Mouse (Mus musculus) forebrain, embryonic 11.5 days (tissue): ENCODE data around the gene Fry. TPM values are rescaled to one million over a fixed set of nuclear protein-coding genes. Genes with fewer than 3 reads are reported as not detected.

Experiments used
- ATAC-seq: fragments of 200-750 bp; cut with Nextera tagmentation; replicated peaks from 2 replicates; pipeline ENCODE4 v1.8.0; 2017; ENCODE audit warnings: moderate TSS enrichment; ENCODE audit not compliant: low FRiP score
- DNase-seq: peaks from one replicate; pipeline ENCODE4 v3.0.0-alpha.2; 2017; ENCODE audit warnings: low spot score
- H3K27ac ChIP-seq: fragments of 300-500 bp; sonication (generic); 2 replicates; pipeline ENCODE4 v1.5.1; 2014; ENCODE audit warnings: low read depth, low read length
- H3K27me3 ChIP-seq: fragments of 300-500 bp; sonication (generic); 2 replicates; pipeline ENCODE4 v1.6.1; 2014; ENCODE audit warnings: mild to moderate bottlenecking, low read length, mixed read lengths; ENCODE audit not compliant: control insufficient read depth, insufficient read depth
- H3K36me3 ChIP-seq: fragments of 300-500 bp; sonication (generic); 2 replicates; pipeline ENCODE4 v1.6.1; 2014; ENCODE audit warnings: mild to moderate bottlenecking, low read length, moderate library complexity, mixed read lengths; ENCODE audit not compliant: control insufficient read depth, insufficient read depth
- H3K4me1 ChIP-seq: fragments of 300-500 bp; sonication (generic); replicated peaks from 2 replicates; pipeline ENCODE4 v1.6.1; 2014; ENCODE audit warnings: low read length, mixed read lengths; ENCODE audit not compliant: control insufficient read depth, insufficient read depth
- H3K4me2 ChIP-seq: fragments of 300-500 bp; sonication (generic); 2 replicates; pipeline ENCODE4 v1.6.1; 2014; ENCODE audit warnings: low read depth, mild to moderate bottlenecking, low read length, moderate library complexity, mixed read lengths; ENCODE audit not compliant: severe bottlenecking
- H3K4me3 ChIP-seq: fragments of 300-500 bp; sonication (generic); 2 replicates; pipeline ENCODE4 v1.5.1; 2014; ENCODE audit warnings: low read depth, low read length
- H3K9ac ChIP-seq: fragments of 300-500 bp; sonication (generic); 2 replicates; pipeline ENCODE4 v1.6.1; 2014; ENCODE audit warnings: low read length
- H3K9me3 ChIP-seq: fragments of 300-500 bp; sonication (generic); 2 replicates; pipeline ENCODE4 v1.6.1; 2016; ENCODE audit warnings: low read length, mixed read lengths; ENCODE audit not compliant: control insufficient read depth
- WGBS: fragments of 180-500 bp; shearing (Covaris S2); extraction: QIAGEN DNeasy Blood & Tissue Kit; methylation state at CpG from one replicate; pipeline ENCODE4 v1.1.7; 2014; 5-methylcytosine and 5-hydroxymethylcytosine counted together
- polyA plus RNA-seq: library from polyadenylated mRNA; unstranded; fragments of >200 nt; fragmentation: Nextera tagmentation; extraction: Ambion mirVana; gene quantifications from 2 replicates; pipeline ENCODE4 v1.2.1, GENCODE M21; 2014

Gene Fry
- polyA plus RNA-seq, 1 experiment from 2014 or later = 8.4 TPM

- H3K9me3 ChIP-seq = no peaks in the 10 kb centered on the region
- DNase-seq (no peak), ATAC-seq (peak; percentile 61)
- H3K4me2 ChIP-seq = 0 out of 2 replicates have a peak overlapping the region, but pooled peaks have one; percentile 5
- H3K4me3 ChIP-seq = no peak overlapping the region
- H3K36me3 ChIP-seq = no peaks in the 10 kb centered on the region
- WGBS = 24% methylated on average over 13 of the region's 13 CpGs
- no peak overlapping the region for H3K27ac ChIP-seq
- no peaks in the 10 kb centered on the region for H3K27me3 ChIP-seq
- no peaks in the 10 kb centered on the region for H3K4me1 ChIP-seq
- no peak overlapping the region for H3K9ac ChIP-seq
Observed at GRCm38 (mm10) chr5:150402832-150403447, 284.5 kb downstream of the Fry start.

- no peak overlapping the region for H3K4me2 ChIP-seq
- H3K9me3 ChIP-seq = no peaks in the 10 kb centered on the region
- DNase-seq (no peak), ATAC-seq (no peak)
- no peak overlapping the region for H3K27ac ChIP-seq
- WGBS = 83% methylated on average over 8 of the region's 8 CpGs
- no peak overlapping the region for H3K9ac ChIP-seq
- no peaks in the 10 kb centered on the region for H3K4me1 ChIP-seq
- no peak overlapping the region for H3K4me3 ChIP-seq
- no peaks in the 10 kb centered on the region for H3K27me3 ChIP-seq
- no peaks in the 10 kb centered on the region for H3K36me3 ChIP-seq
Observed at GRCm38 (mm10) chr5:150404867-150405266, 286.4 kb downstream of the Fry start.

GRCm38 (mm10) chr5:150408979-150409378 lies 290.5 kb downstream of the Fry start:
- Histone ChIP-seq H3K9me3 (no peaks in the 10 kb centered on the region), H3K4me1 (no peaks in the 10 kb centered on the region), H3K27ac (no peak overlapping the region), H3K4me2 (no peak overlapping the region), H3K9ac (no peak overlapping the region), H3K4me3 (no peak overlapping the region), H3K27me3 (no peaks in the 10 kb centered on the region), H3K36me3 (no peaks in the 10 kb centered on the region)
- DNase-seq (no peak), ATAC-seq (no peak)
- WGBS = 83% methylated on average over 8 of the region's 8 CpGs

GRCm38 (mm10) chr5:150409451-150410045 lies 291.1 kb downstream of the Fry start:
- Histone ChIP-seq H3K4me1 (no peaks in the 10 kb centered on the region), H3K4me2 (no peak overlapping the region), H3K27me3 (no peaks in the 10 kb centered on the region), H3K36me3 (no peaks in the 10 kb centered on the region), H3K9ac (no peak overlapping the region), H3K4me3 (no peak overlapping the region), H3K27ac (no peak overlapping the region), H3K9me3 (no peaks in the 10 kb centered on the region)
- no peak for ATAC-seq
- DNase-seq = no peak
- 70% methylated on average over 15 of the region's 15 CpGs for WGBS

DNA sequence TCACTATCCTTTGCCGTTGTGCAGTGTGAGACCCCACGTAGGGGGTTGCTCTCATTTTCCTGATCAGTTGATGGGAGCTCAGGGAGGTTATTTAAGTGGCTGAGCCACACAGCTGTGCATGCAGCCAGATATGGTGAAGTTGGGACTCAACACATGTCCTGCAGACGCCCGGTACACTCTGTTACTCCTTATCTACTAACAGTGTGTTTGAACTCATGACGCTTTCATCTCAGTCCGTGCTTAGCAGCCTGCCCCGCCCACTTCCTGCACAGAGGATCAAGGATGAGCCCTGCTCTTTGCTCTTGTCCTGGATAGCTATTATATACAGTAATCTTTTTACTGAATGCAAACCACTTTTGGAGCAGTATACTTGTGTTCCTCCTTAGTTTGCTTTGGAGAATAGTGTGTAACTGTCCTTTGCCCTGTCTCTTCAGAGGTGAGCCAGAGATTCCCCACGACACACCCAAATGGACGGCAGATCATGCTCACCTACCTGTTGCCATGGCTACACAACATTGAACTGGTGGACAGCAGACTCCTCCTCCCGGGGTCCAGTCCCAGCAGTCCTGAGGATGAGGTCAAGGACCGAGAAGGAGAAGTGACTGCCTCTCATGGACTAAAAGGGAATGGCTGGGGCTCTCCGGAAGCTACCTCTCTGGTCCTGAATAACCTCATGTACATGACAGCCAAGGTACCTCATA lies 294.5 kb downstream of the Fry start:
- Histone ChIP-seq H3K27me3 (no peaks in the 10 kb centered on the region), H3K36me3 (no peaks in the 10 kb centered on the region), H3K9ac (no peak overlapping the region), H3K4me2 (no peak overlapping the region), H3K27ac (no peak overlapping the region), H3K9me3 (no peaks in the 10 kb centered on the region), H3K4me3 (no peak overlapping the region), H3K4me1 (no peaks in the 10 kb centered on the region)
- ATAC-seq = no peak
- DNase-seq = no peak
- WGBS = 85% methylated on average over 12 of the region's 12 CpGs

DNA sequence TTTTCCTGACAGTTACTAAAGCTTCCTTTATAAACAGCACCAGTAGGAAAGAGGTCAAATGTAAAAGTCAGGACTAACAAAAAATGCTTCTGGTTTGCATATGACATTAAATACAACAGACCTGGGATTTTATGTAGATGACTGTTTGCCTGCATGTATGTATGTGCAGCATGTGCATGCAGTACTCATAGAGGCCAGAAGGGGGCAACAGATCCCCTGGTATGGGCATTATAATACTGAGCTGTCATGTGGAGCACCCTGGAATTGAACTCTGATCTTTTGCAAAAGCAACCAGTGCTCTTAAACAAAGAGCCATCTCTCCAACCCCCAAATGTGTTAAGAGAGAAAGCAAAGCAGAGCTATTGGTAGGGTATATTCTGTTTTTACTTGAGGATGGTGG lies 296.4 kb downstream of the Fry start:
- Histone ChIP-seq H3K27ac (no peak overlapping the region), H3K9ac (no peak overlapping the region), H3K9me3 (no peaks in the 10 kb centered on the region), H3K4me1 (no peaks in the 10 kb centered on the region), H3K4me3 (no peak overlapping the region), H3K27me3 (no peaks in the 10 kb centered on the region), H3K36me3 (no peaks in the 10 kb centered on the region), H3K4me2 (no peak overlapping the region)
- no peak for ATAC-seq
- DNase-seq = no peak

DNA sequence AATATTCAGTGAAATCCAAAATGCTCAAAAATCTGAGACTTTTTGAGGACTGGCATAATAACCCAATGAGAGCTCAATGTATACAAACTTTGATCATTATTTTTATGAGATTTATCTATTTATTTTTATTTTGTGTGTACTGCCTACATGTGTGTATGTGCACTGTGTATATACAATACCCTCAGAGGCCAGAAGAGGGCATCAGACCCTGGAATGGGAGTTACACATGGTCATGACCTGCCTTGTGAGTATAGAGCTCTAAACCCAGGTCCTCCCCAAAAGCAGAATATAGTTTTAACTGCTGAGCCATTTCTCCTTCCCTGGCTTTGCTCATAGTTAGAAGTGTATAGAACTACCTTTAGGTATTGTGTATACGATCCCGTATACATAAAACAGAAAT lies 298.8 kb downstream of the Fry start:
- no peaks in the 10 kb centered on the region for H3K27me3 ChIP-seq
- no peaks in the 10 kb centered on the region for H3K4me1 ChIP-seq
- H3K36me3 ChIP-seq = no peaks in the 10 kb centered on the region
- H3K4me3 ChIP-seq = no peak overlapping the region
- no peak overlapping the region for H3K9ac ChIP-seq
- 88% methylated on average over 2 of the region's 2 CpGs for WGBS
- no peak overlapping the region for H3K4me2 ChIP-seq
- H3K27ac ChIP-seq = no peak overlapping the region
- ATAC-seq = no peak
- no peak for DNase-seq
- no peaks in the 10 kb centered on the region for H3K9me3 ChIP-seq

GRCm38 (mm10) chr5:150418035-150418434 lies 299.6 kb downstream of the Fry start:
- DNase-seq = no peak
- no peak for ATAC-seq
- no peak overlapping the region for H3K4me2 ChIP-seq
- H3K36me3 ChIP-seq = no peaks in the 10 kb centered on the region
- no peak overlapping the region for H3K9ac ChIP-seq
- no peaks in the 10 kb centered on the region for H3K9me3 ChIP-seq
- WGBS = 74% methylated on average over 6 of the region's 6 CpGs
- H3K27ac ChIP-seq = no peak overlapping the region
- no peaks in the 10 kb centered on the region for H3K27me3 ChIP-seq
- no peak overlapping the region for H3K4me3 ChIP-seq
- no peaks in the 10 kb centered on the region for H3K4me1 ChIP-seq
